Mouse (Mus musculus) R1 (cell line): ENCODE measurements around the gene Efna4.
A peak's percentile ranks its signal among the peaks of the same experiment; 100 is the strongest.

Experiments used
- DNase-seq: peaks from one replicate; pipeline ENCODE4 v3.0.0-alpha.2; 2018; ENCODE audit warnings: low read depth, low spot score

Gene Efna4

DNA sequence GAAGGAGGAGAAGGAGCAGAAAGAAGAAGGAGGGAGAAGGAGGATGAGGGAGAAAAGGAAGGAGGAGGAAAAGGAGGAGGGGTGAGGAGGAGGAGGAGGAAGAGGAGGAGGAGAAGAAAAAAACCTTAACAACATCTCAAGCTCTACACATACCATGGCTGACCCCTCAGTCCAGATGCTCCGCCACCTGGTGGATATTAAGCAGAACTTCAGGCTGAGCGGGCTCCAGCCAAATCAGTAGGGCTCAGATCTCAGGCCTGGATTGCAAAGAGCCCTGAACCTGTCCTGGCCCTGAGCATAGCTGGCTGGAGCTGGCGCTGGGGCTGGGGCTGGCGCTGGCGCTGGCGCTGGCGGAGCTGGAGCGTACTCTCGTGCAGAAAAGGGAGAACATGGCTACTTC is 29.7 kb downstream of the Efna4 start:
- DNase-seq = peak; percentile 86

DNA sequence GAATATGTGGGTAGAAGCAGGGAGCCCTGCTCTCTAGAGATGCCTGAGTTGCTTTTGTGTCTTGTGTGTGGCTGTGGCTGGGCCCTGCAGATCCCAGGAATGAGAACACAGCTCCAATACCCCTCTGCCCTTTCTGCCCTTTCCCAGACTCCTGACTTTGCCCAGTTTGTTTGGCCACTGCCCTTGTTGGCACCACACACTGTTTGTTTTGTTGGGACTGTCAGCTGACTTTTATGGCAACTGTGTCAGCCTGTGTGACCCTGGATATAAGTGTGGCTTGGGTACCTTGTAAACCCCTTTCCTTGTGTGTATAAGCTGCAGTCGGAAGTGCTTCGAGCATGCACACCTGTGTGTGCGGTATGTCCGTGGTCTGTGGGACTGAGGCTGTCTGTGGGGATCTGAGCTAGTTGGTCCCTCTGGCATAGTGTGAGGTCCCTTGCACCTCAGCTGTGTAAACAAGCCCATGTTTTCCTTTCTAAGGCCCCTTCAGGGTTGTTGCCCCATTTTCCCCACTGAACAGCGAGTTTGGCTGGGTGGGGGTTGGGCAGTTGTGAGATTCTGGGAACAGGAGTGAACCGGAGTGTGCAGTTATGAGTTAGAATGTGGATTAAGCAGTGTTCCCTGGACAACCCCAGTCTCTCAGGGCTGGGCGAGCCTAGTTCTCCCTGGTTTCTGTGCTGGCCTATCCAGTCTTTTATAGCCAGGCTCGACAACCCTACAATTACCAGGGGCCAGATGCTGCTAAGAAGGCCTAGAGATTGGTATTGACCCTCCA is 32.1 kb downstream of the Efna4 start:
- no peak for DNase-seq

DNA sequence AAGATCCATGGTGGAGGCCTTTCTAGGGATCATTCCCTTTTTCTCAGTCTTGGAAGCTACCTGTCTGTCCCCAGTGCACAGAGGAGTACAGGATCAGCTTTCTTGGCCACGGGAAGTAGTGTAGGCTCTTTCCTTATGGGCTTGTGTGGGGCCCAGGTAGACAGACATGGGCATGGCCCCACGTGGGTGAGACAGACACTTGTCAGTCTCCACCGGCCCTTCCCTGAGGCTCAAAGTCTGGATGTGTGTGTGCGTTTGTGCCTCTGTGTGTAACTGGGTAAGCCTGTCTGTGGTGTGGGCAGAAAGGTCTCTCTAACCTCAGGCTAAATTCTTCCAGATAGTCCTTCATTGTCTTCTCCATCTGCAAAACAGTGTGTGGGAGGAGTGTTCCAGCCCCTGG is 32.7 kb downstream of the Efna4 start:
- no peak for DNase-seq

DNA sequence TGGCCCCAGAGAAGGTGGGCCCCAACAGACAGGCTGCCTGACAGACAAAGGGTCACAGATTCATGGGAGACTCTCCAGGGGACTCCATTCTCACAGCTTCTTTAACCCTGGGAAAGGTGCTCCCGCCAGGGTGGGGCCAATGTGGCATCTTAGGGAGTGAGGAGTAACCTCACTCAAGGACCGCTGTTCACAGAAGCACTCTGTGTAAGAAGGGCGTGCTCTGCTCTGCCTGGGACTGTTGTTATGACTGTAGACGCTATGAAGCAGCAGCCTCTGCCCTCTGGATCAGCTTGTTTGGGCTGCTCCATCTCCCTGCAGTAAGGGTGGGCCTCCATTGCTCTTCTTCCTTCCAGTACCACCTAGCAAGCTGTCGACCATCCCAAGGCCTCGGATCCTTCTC is 33.4 kb downstream of the Efna4 start:
- no peak for DNase-seq

DNA sequence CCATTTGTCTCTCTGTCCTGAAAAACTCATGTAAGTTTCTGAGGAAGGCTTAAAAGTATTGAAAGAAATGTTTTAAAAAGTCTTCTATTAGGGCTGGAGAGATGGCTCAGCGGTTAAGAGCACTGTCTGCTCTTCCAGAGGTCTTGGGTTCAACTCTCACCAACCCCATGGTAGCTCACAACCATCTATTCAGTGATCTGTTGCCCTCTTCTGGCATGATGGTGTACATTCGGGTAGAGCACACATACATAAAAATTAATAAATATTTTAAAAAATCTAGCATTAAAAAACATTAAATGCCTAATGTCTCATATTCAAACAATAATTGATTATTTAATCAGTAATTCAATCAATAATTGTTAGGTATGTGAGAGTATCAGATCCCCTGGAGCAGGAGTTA is 37.3 kb downstream of the Efna4 start:
- no peak for DNase-seq

DNA sequence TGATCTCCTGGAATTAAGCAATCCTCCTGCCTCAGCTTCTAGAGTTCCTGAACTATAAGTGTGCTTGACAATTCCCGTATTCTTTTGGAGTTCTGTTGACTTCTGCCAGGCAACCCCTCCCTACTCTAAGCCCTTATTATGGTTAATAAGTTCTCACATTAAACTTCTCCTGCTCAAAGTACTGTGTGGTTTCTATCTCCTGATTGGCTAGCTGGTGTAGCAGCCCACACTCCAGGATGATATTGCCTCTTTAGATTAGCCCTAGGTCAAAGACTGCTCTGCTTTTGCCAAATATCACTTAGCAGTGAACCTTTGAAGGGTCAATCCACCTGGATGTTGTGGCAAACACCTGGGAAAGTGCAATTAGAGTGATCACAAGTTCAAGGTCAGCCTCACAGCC is 37.8 kb downstream of the Efna4 start:
- DNase-seq = no peak

DNA sequence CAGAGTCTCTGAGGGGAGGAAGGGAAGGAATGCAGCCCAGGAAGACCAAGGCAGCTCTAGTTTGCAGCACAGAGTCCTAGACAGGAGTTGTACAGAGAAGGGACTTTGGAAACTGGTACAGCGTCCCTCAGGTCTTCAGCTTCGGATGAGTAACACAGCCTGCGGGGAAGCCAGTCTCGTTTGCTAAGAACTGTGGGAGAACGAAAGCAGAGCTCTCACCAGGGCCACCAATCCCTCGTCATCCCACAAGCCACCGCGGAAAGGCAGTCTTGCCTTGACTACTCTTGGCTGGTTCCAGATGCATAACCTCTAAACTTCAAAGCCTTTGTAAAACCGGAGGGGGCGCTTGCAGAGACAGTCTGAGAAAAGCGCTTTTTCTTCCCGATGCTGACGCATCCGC is 38.3 kb downstream of the Efna4 start:
- peak; percentile 69 for DNase-seq

DNA sequence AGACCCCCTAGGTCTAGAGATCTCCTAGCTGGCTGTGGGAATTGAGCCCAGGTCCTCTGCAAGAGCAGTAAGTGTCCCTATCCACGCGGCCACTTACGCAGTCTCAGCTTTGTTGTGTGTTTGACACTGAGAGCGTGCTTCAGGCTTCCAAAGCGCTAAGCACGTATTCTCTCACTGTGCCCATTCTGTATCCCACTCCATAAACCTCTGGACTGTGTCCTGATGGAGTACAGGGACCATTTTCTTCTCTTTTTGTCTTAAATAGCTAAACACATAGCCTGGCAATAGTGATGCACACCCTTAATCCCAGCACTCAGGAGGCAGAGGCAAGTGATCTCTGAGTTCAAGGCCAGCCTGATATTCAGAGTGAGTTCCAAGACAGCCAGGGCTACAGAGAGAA is 38.9 kb downstream of the Efna4 start:
- peak; percentile 17 for DNase-seq

DNA sequence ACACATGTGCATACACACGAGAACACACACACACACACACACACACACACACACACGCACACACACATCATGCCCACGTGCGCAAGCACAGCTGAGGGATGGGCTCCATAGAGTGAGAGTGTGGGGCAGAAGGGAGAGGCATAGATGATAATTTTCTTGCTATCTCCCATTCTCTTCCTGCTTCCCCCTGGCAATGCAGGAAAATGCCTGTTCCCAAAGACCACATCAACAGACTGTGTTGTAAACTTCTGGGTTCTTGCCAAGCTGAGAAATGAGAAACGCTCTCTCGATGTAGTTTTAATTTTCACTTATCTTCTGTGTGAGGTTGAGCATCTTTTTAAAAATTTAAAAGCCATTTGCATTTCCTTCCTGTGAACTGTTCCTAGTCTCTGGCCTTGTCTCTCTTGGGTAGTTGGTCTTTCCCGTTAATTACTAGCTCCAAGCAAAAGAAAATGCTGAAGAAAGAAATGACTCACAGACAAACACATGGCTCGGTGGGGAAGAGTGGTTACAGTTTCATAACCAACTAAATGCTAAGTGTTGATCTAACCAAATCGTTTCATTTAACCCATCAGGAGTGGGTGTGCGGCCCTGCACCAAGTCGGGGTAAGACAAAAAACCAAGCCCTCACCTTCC is 40.9 kb downstream of the Efna4 start:
- DNase-seq = no peak

DNA sequence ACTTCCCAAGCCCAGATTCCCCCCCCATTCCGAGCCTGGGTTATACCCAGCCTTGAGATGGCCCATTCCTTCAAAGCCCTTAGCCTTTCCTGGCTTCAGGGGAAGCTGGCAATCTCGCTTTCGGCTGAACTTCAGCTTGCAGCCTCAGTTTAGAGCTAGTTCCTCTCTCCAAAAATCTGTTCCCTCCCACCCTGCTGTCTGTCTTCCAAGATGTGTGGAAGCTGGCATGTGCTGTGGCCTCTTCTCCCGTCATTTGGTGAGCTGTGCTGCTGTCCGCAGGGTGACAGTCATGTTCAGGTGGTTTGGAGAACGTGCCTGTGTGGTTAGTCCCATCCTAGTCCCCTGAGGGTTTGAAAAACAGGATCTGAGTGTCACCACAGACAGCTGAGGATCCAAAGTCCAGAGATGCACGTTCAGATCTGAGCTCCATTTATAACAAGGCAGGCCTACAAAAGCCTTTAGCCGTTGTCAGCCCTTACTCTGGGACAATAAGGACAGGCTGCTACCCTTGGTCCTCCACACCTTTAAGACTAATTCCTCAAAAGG is 42.1 kb downstream of the Efna4 start:
- no peak for DNase-seq

DNA sequence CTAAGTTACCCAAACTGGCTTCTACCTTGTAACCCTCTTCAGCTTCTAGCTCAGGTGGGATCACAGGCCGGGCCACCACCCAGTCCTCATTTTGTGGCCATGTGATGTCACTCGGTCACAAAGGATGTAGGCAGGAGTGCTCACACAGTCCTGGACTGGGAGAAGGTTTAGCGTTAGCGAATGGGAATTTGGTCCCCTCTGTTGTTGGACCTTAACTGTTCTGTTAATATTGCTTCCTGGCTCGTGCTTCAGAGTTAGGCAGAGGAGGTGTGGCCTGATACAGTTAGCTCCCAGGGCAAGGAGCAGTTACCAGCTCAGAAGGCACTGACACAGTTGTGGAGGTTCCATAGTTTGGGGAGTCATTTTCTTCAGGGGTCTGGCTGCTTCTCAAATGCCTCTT is 43.6 kb downstream of the Efna4 start:
- no peak for DNase-seq

DNA sequence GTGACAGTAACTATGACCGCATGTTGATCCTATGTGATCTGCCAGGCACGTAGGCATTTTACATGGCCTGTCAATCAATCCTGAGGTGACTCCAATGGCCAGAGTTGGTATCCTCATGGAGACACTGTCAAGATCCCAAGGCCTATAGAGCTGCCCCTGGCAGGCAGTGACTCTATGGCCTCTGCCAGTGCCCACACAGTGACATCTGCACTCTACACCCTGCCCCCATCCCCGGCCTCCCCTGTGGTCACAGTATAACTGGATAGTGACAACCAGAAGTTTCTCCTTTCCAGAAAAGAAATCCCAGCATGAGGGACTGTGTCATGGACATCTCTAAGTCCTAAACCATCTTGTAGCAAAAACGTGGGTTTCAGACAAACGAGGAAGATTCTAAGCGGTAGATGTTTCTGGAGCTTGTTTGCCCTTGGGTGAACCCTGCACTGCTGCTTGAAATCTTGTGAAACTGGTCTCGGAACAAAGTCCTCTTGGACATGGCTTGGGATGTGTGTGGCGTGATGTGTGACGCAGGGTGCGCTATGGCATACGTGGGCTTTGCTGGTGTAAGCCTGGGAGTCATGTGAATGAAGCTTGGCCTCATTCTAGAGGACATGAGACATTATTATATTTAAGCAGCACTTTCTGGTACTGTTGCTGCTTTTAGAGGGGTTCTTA is 44.4 kb downstream of the Efna4 start:
- no peak for DNase-seq

DNA sequence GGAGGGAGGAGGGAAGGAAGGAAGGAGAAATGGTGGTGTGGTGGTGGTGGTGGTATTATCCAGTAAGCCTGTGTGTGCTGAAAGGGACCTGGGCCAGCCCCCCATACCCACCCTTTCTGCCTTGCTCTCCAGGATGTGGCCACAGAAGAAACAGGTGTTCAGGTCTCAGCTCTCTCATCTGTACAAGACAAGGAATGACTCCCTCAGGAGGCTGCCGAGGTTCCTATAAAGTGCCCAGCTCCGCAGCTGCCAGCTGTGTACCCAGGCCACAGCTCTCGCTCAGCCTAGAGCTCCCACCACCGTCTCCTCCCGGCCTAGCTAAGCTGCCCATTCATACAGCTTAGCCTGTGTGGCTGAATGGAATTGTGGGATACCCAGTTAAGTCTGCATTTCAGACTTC is 45.5 kb downstream of the Efna4 start:
- no peak for DNase-seq

DNA sequence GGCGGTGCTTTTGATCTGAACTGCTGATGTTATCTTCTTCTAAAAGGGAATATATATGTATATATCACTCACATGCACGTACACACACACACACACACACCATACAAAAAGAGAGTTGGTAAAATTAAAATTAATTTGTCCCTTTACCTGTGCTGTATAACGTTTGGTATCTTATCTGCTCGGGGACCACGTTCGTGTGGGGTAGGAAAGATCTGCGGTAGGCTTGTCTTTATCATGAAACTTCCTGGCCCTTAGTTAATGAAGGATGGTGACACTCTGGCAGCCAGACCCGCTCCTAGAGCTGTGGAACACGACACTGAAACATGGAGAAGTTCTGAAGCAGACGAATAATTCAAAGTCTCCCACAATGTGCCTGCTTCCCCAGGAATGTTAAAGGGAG is 46.0 kb downstream of the Efna4 start:
- DNase-seq = no peak

DNA sequence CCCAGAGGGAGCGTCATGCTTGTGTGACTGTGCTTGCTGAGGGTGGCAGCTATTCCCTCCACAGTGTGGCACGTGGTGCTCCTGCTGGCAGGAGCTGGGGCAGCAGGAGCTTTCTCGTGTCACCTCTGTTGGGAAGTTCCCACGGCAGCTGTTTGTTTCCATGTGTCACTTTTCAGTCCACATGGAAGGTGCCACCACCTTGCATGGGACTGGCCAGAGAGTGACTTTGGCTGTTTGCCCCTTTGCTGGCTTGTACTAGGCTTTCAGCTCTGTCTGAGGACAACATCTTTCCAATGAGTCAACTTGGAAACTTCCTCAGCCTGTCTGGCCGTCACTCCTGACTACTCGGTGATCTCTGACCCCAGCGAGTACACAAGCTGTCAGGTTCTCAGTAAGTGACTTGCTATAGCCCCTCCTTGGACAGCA is 49.3 kb downstream of the Efna4 start:
- no peak for DNase-seq

DNA sequence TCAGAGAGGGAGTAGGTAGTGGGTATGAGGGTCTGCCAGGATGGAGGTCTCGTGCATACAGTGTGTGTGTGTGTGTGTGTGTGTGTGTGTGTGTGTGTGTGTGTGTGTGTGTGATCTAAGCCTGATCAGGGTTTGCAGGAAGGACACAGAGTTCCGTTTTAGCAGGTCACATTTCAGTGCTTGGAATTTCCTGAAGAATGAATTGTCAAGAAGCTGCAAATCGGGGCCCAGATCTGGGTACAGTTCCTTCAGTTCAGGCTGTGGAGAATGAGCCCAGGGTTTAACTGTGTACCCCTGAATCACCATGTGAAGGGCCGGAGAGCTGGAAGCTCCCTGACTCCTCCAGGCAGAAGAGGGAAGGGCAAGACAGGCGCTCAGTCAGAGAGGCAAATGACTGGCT is 50.5 kb downstream of the Efna4 start:
- no peak for DNase-seq

DNA sequence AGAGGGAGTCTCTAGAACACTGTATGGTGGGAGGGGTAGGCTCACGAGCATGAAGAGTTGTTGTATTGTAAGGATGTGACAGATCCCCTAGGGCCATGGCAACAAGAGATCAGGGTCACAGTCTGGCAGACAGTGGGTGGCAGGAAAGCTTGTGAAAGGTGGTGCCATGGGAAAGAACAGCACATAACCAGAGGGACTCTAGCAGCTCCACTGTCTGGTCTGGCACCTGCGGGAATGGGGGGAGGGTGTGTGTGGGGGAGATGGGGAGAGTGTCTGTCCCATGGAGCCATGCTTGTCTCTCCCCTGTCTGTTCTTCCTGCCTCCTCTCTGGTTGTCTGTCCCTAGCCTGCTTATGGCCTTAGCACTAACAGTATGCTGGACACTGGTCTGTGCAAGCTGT is 52.3 kb downstream of the Efna4 start:
- no peak for DNase-seq

DNA sequence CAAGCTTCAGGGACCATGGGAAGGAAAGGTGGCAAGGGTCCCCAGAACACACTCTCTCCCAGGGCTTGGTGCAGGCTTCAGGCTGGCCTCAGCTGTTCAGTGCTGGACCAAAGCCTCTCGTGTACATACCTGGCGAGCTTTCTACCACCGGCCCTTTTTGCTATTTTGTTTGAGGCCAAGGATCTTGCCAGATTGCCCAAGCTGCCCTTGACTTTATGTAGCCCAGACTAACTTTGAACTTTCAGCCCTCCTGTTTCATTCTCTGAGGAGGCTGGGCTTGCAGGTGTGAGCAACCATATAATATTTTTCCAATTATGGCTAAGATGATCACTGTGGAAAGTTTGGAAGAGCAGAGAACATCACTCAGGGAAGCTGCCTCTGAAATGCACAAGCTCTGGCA is 53.6 kb downstream of the Efna4 start:
- no peak for DNase-seq
